Mouse (Mus musculus) cerebellum, adult 18-20 months (tissue): Measurements from ENCODE around the gene Kansl1l.

Source experiments
- DNase-seq, 2 experiments: peaks; one replicate each; pipeline ENCODE4 v3.0.0; 2021

Kansl1l gene

DNA sequence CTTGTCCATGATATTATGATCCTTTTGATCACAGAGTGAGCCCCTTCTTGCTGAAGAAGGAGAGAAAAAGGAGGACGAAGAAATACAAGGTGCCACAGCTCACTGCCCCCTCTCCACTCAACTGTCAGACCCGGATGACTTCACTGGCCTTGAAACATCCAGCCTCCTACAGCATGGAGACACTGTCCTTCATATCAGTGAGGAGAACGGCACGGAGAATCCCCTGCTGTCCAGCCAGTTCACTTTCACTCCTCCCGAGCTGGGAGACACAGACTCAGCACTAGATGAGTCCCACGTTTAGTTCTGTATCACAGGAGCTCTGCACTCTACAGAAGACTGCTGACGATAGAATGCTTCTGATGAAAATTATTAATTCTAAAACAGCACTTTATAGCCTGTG, 122.1 kb downstream of the Kansl1l start:
- DNase-seq: no peak

- DNase-seq: no peak
Observed at GRCm38 (mm10) chr1:66694266-66694665, 123.1 kb downstream of the Kansl1l start.

DNA sequence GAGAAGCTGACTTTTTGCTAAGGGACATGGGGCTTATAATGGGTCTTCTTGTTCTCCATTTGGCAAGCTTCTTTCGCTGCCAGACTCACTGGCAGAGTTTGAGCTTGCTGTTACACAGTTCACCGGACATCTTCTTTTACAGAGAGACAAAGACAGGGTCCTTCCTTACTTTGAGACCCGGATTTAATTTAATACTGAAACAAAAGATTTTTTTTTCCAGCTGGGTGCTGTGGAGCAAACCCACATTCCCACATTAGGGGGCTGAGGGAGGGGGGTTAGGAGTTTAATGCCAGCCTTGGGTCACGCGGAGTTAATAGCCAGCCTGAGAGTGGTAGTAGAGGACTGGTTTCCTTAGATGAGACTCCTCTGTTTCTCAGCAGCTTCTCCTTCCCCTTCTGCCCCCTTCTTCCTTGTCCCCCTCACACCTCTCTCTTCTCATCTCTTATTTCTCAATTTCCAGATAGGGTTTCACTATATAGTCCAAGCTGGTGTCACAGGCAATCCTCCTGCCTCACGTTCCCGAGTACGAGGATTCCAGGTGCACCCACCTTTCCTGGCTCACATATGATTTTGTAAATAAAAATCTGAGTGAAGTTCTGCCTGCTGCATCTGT, 124.5 kb downstream of the Kansl1l start:
- DNase-seq: no peak

DNA sequence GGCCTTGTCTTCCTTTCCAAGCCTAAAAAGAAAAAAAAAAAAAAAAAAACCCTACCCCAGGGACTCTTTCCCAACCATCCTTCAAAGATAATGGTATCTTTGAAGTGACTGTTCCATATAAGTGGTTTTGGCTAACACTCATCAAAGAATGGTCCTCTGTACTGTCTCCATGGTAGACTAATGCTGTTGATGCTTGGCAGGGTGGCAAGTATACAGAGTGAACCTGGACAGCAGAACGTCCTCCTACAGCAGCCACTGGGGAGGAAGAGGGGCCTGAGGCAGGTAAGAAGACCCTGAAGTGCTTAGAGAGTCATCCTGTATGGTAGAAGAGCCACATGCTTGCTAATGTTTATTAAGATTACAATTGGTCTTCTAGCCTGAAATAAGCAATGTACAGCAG, 125.1 kb downstream of the Kansl1l start:
- no peak for DNase-seq

DNA sequence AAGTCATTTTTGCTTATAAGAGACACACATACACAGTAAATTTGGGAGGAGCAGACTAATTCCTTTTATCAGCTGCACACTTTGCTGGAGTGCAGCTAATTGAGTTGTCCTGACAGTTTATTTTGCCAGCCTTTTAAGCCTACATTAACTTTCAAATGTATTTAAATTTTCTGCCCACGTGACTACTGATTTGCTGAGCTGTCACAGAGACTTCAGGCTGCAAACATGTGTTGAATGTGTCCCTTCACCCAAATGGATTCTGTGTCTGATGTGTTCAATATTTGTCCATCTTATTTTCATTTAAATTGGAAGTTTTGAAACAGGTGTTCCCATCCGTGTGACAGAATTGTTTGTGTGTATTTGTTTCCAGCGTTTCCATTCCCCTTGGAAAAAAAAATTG, 125.6 kb downstream of the Kansl1l start:
- DNase-seq: no peak

- no peak for DNase-seq
Observed at GRCm38 (mm10) chr1:66682974-66683373, 134.4 kb downstream of the Kansl1l start.

- no peak for DNase-seq
Observed at GRCm38 (mm10) chr1:66678662-66679061, 138.7 kb downstream of the Kansl1l start.

DNA sequence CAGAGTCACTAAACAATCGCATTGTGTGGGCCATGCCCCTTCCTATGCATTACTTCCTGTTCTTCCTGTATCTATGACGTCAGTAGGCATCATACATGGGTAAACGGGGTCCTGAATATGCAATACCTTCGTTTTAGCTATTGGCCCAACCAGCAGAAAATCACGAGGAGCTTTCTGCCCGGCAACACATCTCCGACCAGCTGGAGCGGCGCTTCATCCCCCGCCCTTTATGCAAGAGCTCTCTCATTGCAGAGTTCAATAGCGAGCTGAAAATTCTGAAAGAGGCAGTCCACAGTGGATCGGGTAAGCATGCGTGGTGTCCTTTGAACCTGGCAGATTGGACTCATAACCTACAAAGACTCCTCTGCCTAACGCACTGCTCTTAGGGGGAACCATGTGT, 139.4 kb downstream of the Kansl1l start:
- no peak for DNase-seq

DNA sequence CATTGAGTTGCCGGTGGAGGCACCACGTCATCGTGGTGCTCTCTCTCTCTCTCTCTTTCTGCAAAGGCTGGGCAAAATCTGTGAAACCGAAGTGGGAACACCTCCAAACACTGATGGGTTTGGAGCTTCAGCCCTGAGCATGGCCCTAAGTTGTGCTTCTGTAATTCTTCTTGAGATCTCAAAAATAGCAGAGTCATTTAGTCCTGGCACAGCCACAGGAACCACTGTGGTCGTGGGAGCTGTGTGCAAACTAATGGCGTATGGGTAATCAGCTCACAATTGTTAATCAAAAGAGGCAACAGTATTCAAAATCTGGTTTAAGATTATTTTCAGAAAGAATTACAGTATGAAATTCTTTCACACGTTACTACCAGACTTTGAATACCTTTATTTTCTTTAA, 144.6 kb downstream of the Kansl1l start:
- no peak for DNase-seq

DNA sequence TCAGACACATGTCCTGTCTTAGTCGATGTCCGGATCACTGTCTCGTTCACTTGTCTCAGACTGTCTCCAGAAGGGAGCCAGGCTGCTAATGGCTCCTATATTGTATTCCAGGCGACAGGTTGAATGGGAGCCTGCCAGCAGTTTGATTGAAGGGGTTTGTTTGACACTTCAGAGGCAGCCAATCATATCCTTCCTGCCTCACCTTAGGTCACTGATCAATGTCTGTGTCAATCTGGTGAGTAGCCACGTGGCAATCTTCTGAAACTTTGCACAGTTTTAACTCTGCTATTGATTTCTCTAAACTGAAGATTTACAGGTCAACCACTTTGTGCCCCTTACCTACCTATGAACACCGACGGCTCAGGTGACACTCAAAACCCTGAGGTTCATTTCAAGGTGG, 145.9 kb downstream of the Kansl1l start:
- DNase-seq: no peak
